Mouse (Mus musculus): ENCODE measurements around the gene Meiob. TPM values are rescaled to one million over a fixed set of nuclear protein-coding genes. Genes with fewer than 3 reads are reported as not detected.

Gene Meiob
- polyA plus RNA-seq, 1 experiment from 2014 or later, result not detected

GRCm38 (mm10) chr17:24851381-24852125, 47.5 kb downstream of the Meiob start:
- 79% methylated on average over 10 of the region's 10 CpGs for WGBS
- H3K27me3 ChIP-seq (replicated peaks), result peaks cover 9% of the 10 kb centered on the region
- H3K9me3 ChIP-seq, result no peaks in the 10 kb centered on the region
- peak overlapping the region; percentile 95 for H3K9ac ChIP-seq
- H3K4me2 ChIP-seq, result peak overlapping the region; percentile 88
- peak overlapping the region; percentile 85 for H3K4me3 ChIP-seq
- no peak overlapping the region for H3K27ac ChIP-seq (replicated peaks)
- peaks cover 27% of the 10 kb centered on the region for H3K4me1 ChIP-seq
- H3K36me3 ChIP-seq, result peaks cover 21% of the 10 kb centered on the region
- no peak for ATAC-seq (ENCODE audit: extremely low read depth, insufficient number of reproducible peaks, low FRiP score, low TSS enrichment)

- Histone ChIP-seq H3K27ac (replicated peaks) (no peak overlapping the region), H3K36me3 (peaks cover 42% of the 10 kb centered on the region), H3K4me3 (no peak overlapping the region), H3K9ac (no peak overlapping the region), H3K9me3 (no peaks in the 10 kb centered on the region), H3K4me1 (peaks cover 9% of the 10 kb centered on the region), H3K27me3 (replicated peaks) (peaks cover 9% of the 10 kb centered on the region), H3K4me2 (no peak overlapping the region)
- no peak for ATAC-seq (ENCODE audit: extremely low read depth, insufficient number of reproducible peaks, low FRiP score, low TSS enrichment)
- WGBS, result 75% methylated on average over 3 of the region's 3 CpGs
Measured at GRCm38 (mm10) chr17:24855838-24856464, 51.9 kb downstream of the Meiob start.

- Histone ChIP-seq H3K4me3 (no peak overlapping the region), H3K27ac (replicated peaks) (no peak overlapping the region), H3K27me3 (replicated peaks) (peaks cover 3% of the 10 kb centered on the region), H3K4me2 (no peak overlapping the region), H3K4me1 (peaks cover 2% of the 10 kb centered on the region; the same call in 1 of the 2 replicates), H3K36me3 (peaks cover 48% of the 10 kb centered on the region), H3K9me3 (no peaks in the 10 kb centered on the region), H3K9ac (no peak overlapping the region)
- 88% methylated on average over 13 of the region's 13 CpGs for WGBS
- ATAC-seq (ENCODE audit: extremely low read depth, insufficient number of reproducible peaks, low FRiP score, low TSS enrichment), result no peak
Measured at GRCm38 (mm10) chr17:24856589-24856988, 52.5 kb downstream of the Meiob start.

GRCm38 (mm10) chr17:24857831-24858470, 53.9 kb downstream of the Meiob start:
- H3K9ac ChIP-seq, result no peak overlapping the region
- ATAC-seq (ENCODE audit: extremely low read depth, insufficient number of reproducible peaks, low FRiP score, low TSS enrichment), result no peak
- H3K27me3 ChIP-seq (replicated peaks), result no peaks in the 10 kb centered on the region
- WGBS, result 80% methylated on average over 8 of the region's 8 CpGs
- no peaks in the 10 kb centered on the region for H3K4me1 ChIP-seq
- peaks cover 59% of the 10 kb centered on the region for H3K36me3 ChIP-seq
- H3K27ac ChIP-seq (replicated peaks), result no peak overlapping the region
- H3K9me3 ChIP-seq, result no peaks in the 10 kb centered on the region
- H3K4me3 ChIP-seq, result no peak overlapping the region
- no peak overlapping the region for H3K4me2 ChIP-seq

GRCm38 (mm10) chr17:24858967-24859366, 54.9 kb downstream of the Meiob start:
- H3K27ac ChIP-seq (replicated peaks), result no peak overlapping the region
- no peak for ATAC-seq (ENCODE audit: extremely low read depth, insufficient number of reproducible peaks, low FRiP score, low TSS enrichment)
- H3K4me2 ChIP-seq, result no peak overlapping the region
- H3K9ac ChIP-seq, result no peak overlapping the region
- no peaks in the 10 kb centered on the region for H3K9me3 ChIP-seq
- peaks cover 58% of the 10 kb centered on the region for H3K36me3 ChIP-seq
- no peak overlapping the region for H3K4me3 ChIP-seq
- WGBS, result 78% methylated on average over 6 of the region's 6 CpGs
- H3K4me1 ChIP-seq, result no peaks in the 10 kb centered on the region
- H3K27me3 ChIP-seq (replicated peaks), result no peaks in the 10 kb centered on the region

- Histone ChIP-seq H3K4me2 (no peak overlapping the region), H3K27me3 (replicated peaks) (no peaks in the 10 kb centered on the region), H3K9ac (no peak overlapping the region), H3K27ac (replicated peaks) (no peak overlapping the region), H3K4me1 (no peaks in the 10 kb centered on the region), H3K36me3 (peaks cover 52% of the 10 kb centered on the region), H3K4me3 (no peak overlapping the region), H3K9me3 (no peaks in the 10 kb centered on the region)
- ATAC-seq (ENCODE audit: extremely low read depth, insufficient number of reproducible peaks, low FRiP score, low TSS enrichment), result no peak
- 88% methylated on average over 8 of the region's 8 CpGs for WGBS
Measured at GRCm38 (mm10) chr17:24860076-24860475, 56.0 kb downstream of the Meiob start.

GRCm38 (mm10) chr17:24861785-24862184, 57.7 kb downstream of the Meiob start:
- Histone ChIP-seq H3K36me3 (peaks cover 60% of the 10 kb centered on the region), H3K4me1 (no peaks in the 10 kb centered on the region), H3K27me3 (replicated peaks) (no peaks in the 10 kb centered on the region), H3K9me3 (no peaks in the 10 kb centered on the region), H3K4me3 (no peak overlapping the region), H3K9ac (no peak overlapping the region), H3K27ac (replicated peaks) (no peak overlapping the region), H3K4me2 (no peak overlapping the region)
- no peak for ATAC-seq (ENCODE audit: extremely low read depth, insufficient number of reproducible peaks, low FRiP score, low TSS enrichment)
- WGBS, result 87% methylated on average over 3 of the region's 3 CpGs

- H3K27me3 ChIP-seq (replicated peaks), result no peaks in the 10 kb centered on the region
- H3K4me2 ChIP-seq, result no peak within 1 kb of the TSS
- no peaks in the 10 kb centered on the region for H3K9me3 ChIP-seq
- H3K4me3 ChIP-seq, result no peak within 1 kb of the TSS
- no peak within 1 kb of the TSS for H3K9ac ChIP-seq
- H3K36me3 ChIP-seq, result peaks cover 41% of the 10 kb centered on the region
- H3K27ac ChIP-seq (replicated peaks), result no peak within 1 kb of the TSS
- ATAC-seq (ENCODE audit: extremely low read depth, insufficient number of reproducible peaks, low FRiP score, low TSS enrichment), result no peak
- H3K4me1 ChIP-seq, result no peaks in the 10 kb centered on the region
- 82% methylated on average over 8 of the region's 8 CpGs for WGBS
Measured at GRCm38 (mm10) chr17:24865776-24866175, 61.7 kb downstream of the Meiob start, which contains the start of gene Igfals. TSS of gene Igfals (plus strand) at chr17:24865997.

GRCm38 (mm10) chr17:24867914-24868313, 63.8 kb downstream of the Meiob start:
- no peak overlapping the region for H3K27ac ChIP-seq (replicated peaks)
- WGBS, result 89% methylated on average over 10 of the region's 10 CpGs
- peaks cover 19% of the 10 kb centered on the region for H3K36me3 ChIP-seq
- H3K4me2 ChIP-seq, result no peak overlapping the region
- no peaks in the 10 kb centered on the region for H3K4me1 ChIP-seq
- H3K27me3 ChIP-seq (replicated peaks), result no peaks in the 10 kb centered on the region
- H3K9ac ChIP-seq, result no peak overlapping the region
- no peak for ATAC-seq (ENCODE audit: extremely low read depth, insufficient number of reproducible peaks, low FRiP score, low TSS enrichment)
- H3K9me3 ChIP-seq, result no peaks in the 10 kb centered on the region
- H3K4me3 ChIP-seq, result no peak overlapping the region

GRCm38 (mm10) chr17:24873695-24874404, 69.8 kb downstream of the Meiob start:
- no peak overlapping the region for H3K9ac ChIP-seq
- no peak for ATAC-seq (ENCODE audit: extremely low read depth, insufficient number of reproducible peaks, low FRiP score, low TSS enrichment)
- no peaks in the 10 kb centered on the region for H3K4me1 ChIP-seq
- H3K27ac ChIP-seq (replicated peaks), result no peak overlapping the region
- H3K36me3 ChIP-seq, result no peaks in the 10 kb centered on the region
- 27% methylated on average over 4 of the region's 4 CpGs for WGBS
- no peaks in the 10 kb centered on the region for H3K27me3 ChIP-seq (replicated peaks)
- H3K4me2 ChIP-seq, result no peak overlapping the region
- H3K9me3 ChIP-seq, result no peaks in the 10 kb centered on the region
- no peak overlapping the region for H3K4me3 ChIP-seq

GRCm38 (mm10) chr17:24874405-24874745, 70.3 kb downstream of the Meiob start:
- Histone ChIP-seq H3K4me3 (no peak overlapping the region), H3K9me3 (no peaks in the 10 kb centered on the region), H3K4me2 (no peak overlapping the region), H3K27ac (replicated peaks) (no peak overlapping the region), H3K4me1 (no peaks in the 10 kb centered on the region), H3K27me3 (replicated peaks) (no peaks in the 10 kb centered on the region), H3K36me3 (no peaks in the 10 kb centered on the region), H3K9ac (no peak overlapping the region)
- WGBS, result 48% methylated on average over 1 of the region's 1 CpGs
- ATAC-seq (ENCODE audit: extremely low read depth, insufficient number of reproducible peaks, low FRiP score, low TSS enrichment), result no peak

Data from heart, embryonic 13.5 days (tissue).